Mouse (Mus musculus) neural tube, embryonic 15.5 days (tissue): ENCODE measurements around the gene Dand5. TPM values are rescaled to one million over a fixed set of nuclear protein-coding genes. Genes with fewer than 3 reads are reported as not detected.

Source experiments
- ATAC-seq: fragments of 200-750 bp; cut with Nextera tagmentation; 2 replicates; pipeline ENCODE4 v1.8.0; 2017; ENCODE audit warnings: mild to moderate bottlenecking, moderate TSS enrichment, moderate library complexity; ENCODE audit not compliant: low FRiP score
- H3K27ac ChIP-seq: fragments of 300-500 bp; sonication (generic); replicated peaks from 2 replicates; pipeline ENCODE4 v1.5.1; 2015; ENCODE audit warnings: mild to moderate bottlenecking, inconsistent platforms
- H3K27me3 ChIP-seq: fragments of 300-500 bp; sonication (generic); replicated peaks from 2 replicates; pipeline ENCODE4 v1.6.1; 2015; ENCODE audit warnings: inconsistent platforms
- H3K36me3 ChIP-seq: fragments of 300-500 bp; sonication (generic); 2 replicates; pipeline ENCODE4 v1.6.1; 2015; ENCODE audit warnings: inconsistent platforms
- H3K4me1 ChIP-seq: fragments of 300-500 bp; sonication (generic); 2 replicates; pipeline ENCODE4 v1.6.1; 2015; ENCODE audit warnings: inconsistent platforms
- H3K4me2 ChIP-seq: fragments of 300-500 bp; sonication (generic); 2 replicates; pipeline ENCODE4 v1.6.1; 2015; ENCODE audit warnings: inconsistent platforms, mild to moderate bottlenecking, moderate library complexity
- H3K4me3 ChIP-seq: fragments of 300-500 bp; sonication (generic); replicated peaks from 2 replicates; pipeline ENCODE4 v1.5.1; 2015; ENCODE audit warnings: mild to moderate bottlenecking, inconsistent platforms
- H3K9ac ChIP-seq: fragments of 300-500 bp; sonication (generic); replicated peaks from 2 replicates; pipeline ENCODE4 v1.6.1; 2015; ENCODE audit warnings: mild to moderate bottlenecking, inconsistent platforms
- H3K9me3 ChIP-seq: fragments of 300-500 bp; sonication (generic); replicated peaks from 2 replicates; pipeline ENCODE4 v1.6.1; 2016; ENCODE audit warnings: inconsistent platforms
- WGBS: fragments of 180-500 bp; shearing (Covaris S2); methylation state at CpG from one replicate; pipeline ENCODE4 v1.1.7; 2015; ENCODE audit warnings: mixed read lengths; 5-methylcytosine and 5-hydroxymethylcytosine counted together
- microRNA-seq: library from miRNA; unstranded; fragments of <30 nt; microRNA quantifications from one replicate; pipeline ENCODE4, GENCODE M21; 2017
- polyA plus RNA-seq: library from polyadenylated mRNA; unstranded; fragments of >200 nt; fragmentation: Nextera tagmentation; extraction: Ambion mirVana; gene quantifications from 2 replicates; pipeline ENCODE4 v1.2.1, GENCODE M21; 2015

Gene Dand5
- polyA plus RNA-seq, 1 experiment from 2014 or later: 17.2 TPM

- Histone ChIP-seq H3K4me3 (peak overlapping the region; percentile 34), H3K9ac (peak overlapping the region; percentile 40), H3K9me3 (no peaks in the 10 kb centered on the region), H3K27me3 (peaks cover 71% of the 10 kb centered on the region), H3K36me3 (no peaks in the 10 kb centered on the region), H3K27ac (peak overlapping the region; percentile 90), H3K4me2 (peak overlapping the region; percentile 56), H3K4me1 (peaks cover 65% of the 10 kb centered on the region)
- 10% methylated on average over 34 of the region's 34 CpGs for WGBS
- no peak for ATAC-seq
These were observed 50.7 kb downstream of the Dand5 start for GRCm38 (mm10) chr8:84771941-84772378.

- WGBS: 33% methylated on average over 5 of the region's 5 CpGs
- H3K4me3 ChIP-seq: peak overlapping the region; percentile 34
- H3K9ac ChIP-seq: peak overlapping the region; percentile 40
- H3K9me3 ChIP-seq: no peaks in the 10 kb centered on the region
- H3K4me1 ChIP-seq: peaks cover 68% of the 10 kb centered on the region
- peak overlapping the region; percentile 56 for H3K4me2 ChIP-seq
- no peaks in the 10 kb centered on the region for H3K36me3 ChIP-seq
- peaks cover 69% of the 10 kb centered on the region for H3K27me3 ChIP-seq
- ATAC-seq: no peak
- peak overlapping the region; percentile 90; the same call in 1 of the 2 replicates for H3K27ac ChIP-seq
These were observed 51.5 kb downstream of the Dand5 start for GRCm38 (mm10) chr8:84771000-84771687.

- H3K36me3 ChIP-seq: no peaks in the 10 kb centered on the region
- no peaks in the 10 kb centered on the region for H3K9me3 ChIP-seq
- peak overlapping the region; percentile 34 for H3K4me3 ChIP-seq
- no peak for ATAC-seq
- peak overlapping the region; percentile 40 for H3K9ac ChIP-seq
- H3K27ac ChIP-seq: peak overlapping the region; percentile 18; the same call in 1 of the 2 replicates
- peaks cover 69% of the 10 kb centered on the region for H3K27me3 ChIP-seq
- WGBS: 42% methylated on average over 12 of the region's 12 CpGs
- peaks cover 68% of the 10 kb centered on the region for H3K4me1 ChIP-seq
- peak overlapping the region; percentile 56 for H3K4me2 ChIP-seq
These were observed 52.3 kb downstream of the Dand5 start for GRCm38 (mm10) chr8:84770100-84770953.

GRCm38 (mm10) chr8:84769324-84769723 is 53.3 kb downstream of the Dand5 start:
- WGBS: 83% methylated on average over 8 of the region's 8 CpGs
- H3K36me3 ChIP-seq: no peaks in the 10 kb centered on the region
- peak overlapping the region; percentile 34 for H3K4me3 ChIP-seq
- H3K4me1 ChIP-seq: peaks cover 68% of the 10 kb centered on the region
- ATAC-seq: no peak
- peak overlapping the region; percentile 56 for H3K4me2 ChIP-seq
- no peak overlapping the region for H3K27ac ChIP-seq
- peaks cover 70% of the 10 kb centered on the region for H3K27me3 ChIP-seq
- H3K9me3 ChIP-seq: no peaks in the 10 kb centered on the region
- no peak overlapping the region; the same call in 1 of the 2 replicates for H3K9ac ChIP-seq

GRCm38 (mm10) chr8:84768343-84769095 is 54.1 kb downstream of the Dand5 start:
- WGBS: 89% methylated on average over 14 of the region's 14 CpGs
- ATAC-seq: no peak
- H3K9me3 ChIP-seq: no peaks in the 10 kb centered on the region
- no peaks in the 10 kb centered on the region for H3K36me3 ChIP-seq
- peaks cover 74% of the 10 kb centered on the region for H3K27me3 ChIP-seq
- H3K4me3 ChIP-seq: peak overlapping the region; percentile 34
- no peak overlapping the region for H3K27ac ChIP-seq
- no peak overlapping the region for H3K9ac ChIP-seq
- H3K4me2 ChIP-seq: peak overlapping the region; percentile 56
- H3K4me1 ChIP-seq: peaks cover 72% of the 10 kb centered on the region

GRCm38 (mm10) chr8:84767221-84767620 is 55.4 kb downstream of the Dand5 start:
- H3K4me3 ChIP-seq: no peak overlapping the region
- no peak for ATAC-seq
- peaks cover 74% of the 10 kb centered on the region for H3K27me3 ChIP-seq
- H3K27ac ChIP-seq: no peak overlapping the region
- peak overlapping the region; percentile 42 for H3K4me2 ChIP-seq
- 82% methylated on average over 10 of the region's 10 CpGs for WGBS
- H3K9ac ChIP-seq: no peak overlapping the region
- H3K9me3 ChIP-seq: no peaks in the 10 kb centered on the region
- peaks cover 62% of the 10 kb centered on the region for H3K4me1 ChIP-seq
- no peaks in the 10 kb centered on the region for H3K36me3 ChIP-seq

GRCm38 (mm10) chr8:84766422-84766821 is 56.2 kb downstream of the Dand5 start:
- Histone ChIP-seq H3K4me2 (peak overlapping the region; percentile 42), H3K4me1 (peaks cover 55% of the 10 kb centered on the region), H3K9ac (no peak overlapping the region), H3K9me3 (no peaks in the 10 kb centered on the region), H3K36me3 (no peaks in the 10 kb centered on the region), H3K4me3 (no peak overlapping the region), H3K27me3 (peaks cover 68% of the 10 kb centered on the region), H3K27ac (peak overlapping the region; percentile 60)
- ATAC-seq: no peak
- 32% methylated on average over 9 of the region's 9 CpGs for WGBS

- peak overlapping the region; percentile 60 for H3K27ac ChIP-seq
- no peak for ATAC-seq
- H3K36me3 ChIP-seq: no peaks in the 10 kb centered on the region
- WGBS: 13% methylated on average over 10 of the region's 10 CpGs
- H3K27me3 ChIP-seq: peaks cover 62% of the 10 kb centered on the region
- no peak overlapping the region for H3K4me3 ChIP-seq
- H3K9me3 ChIP-seq: no peaks in the 10 kb centered on the region
- H3K4me2 ChIP-seq: peak overlapping the region; percentile 42
- H3K9ac ChIP-seq: peak overlapping the region; percentile 21; the same call in 1 of the 2 replicates
- H3K4me1 ChIP-seq: peaks cover 53% of the 10 kb centered on the region
These were observed 57.0 kb downstream of the Dand5 start for GRCm38 (mm10) chr8:84765629-84766028.

Small RNA genes within 50 kb of the gene (microRNA-seq; reads per million reads assigned to microRNA genes)
- 2.1 reads per million, percentile 6 among the genes with 10 or more reads in this experiment for gene Mir7069

Other genes starting within 250 kb of the Dand5 start
- gene Ier2, start 160.0 kb downstream of the Dand5 start, polyA plus RNA-seq: 20.3 and 33.1 TPM in 2 replicates
- gene Trmt1, start 136.5 kb downstream of the Dand5 start, polyA plus RNA-seq: 66.7 and 75.1 TPM in 2 replicates
- gene Nacc1, start 135.0 kb downstream of the Dand5 start, polyA plus RNA-seq: 12.3 and 14.1 TPM in 2 replicates
- 3.1 and 6.1 TPM in 2 replicates for gene Lyl1, start 121.4 kb downstream of the Dand5 start, polyA plus RNA-seq
- 1.4 and 1.8 TPM in 2 replicates for gene G430095P16Rik, start 99.8 kb downstream of the Dand5 start, polyA plus RNA-seq
- gene Nfix, start 22.5 kb downstream of the Dand5 start, polyA plus RNA-seq: 60.3 and 70.5 TPM in 2 replicates
- gene Gadd45gip1, start 8.7 kb upstream of the Dand5 start, polyA plus RNA-seq: 44.3 and 45.1 TPM in 2 replicates
- 71.3 and 98.0 TPM in 2 replicates for gene Rad23a, start 17.8 kb upstream of the Dand5 start, polyA plus RNA-seq
- gene Calr, start 24.1 kb upstream of the Dand5 start, polyA plus RNA-seq: 730 and 802 TPM in 2 replicates
- 105 and 108 TPM in 2 replicates for gene Farsa, start 34.2 kb upstream of the Dand5 start, polyA plus RNA-seq
- gene Syce2, start 49.3 kb upstream of the Dand5 start, polyA plus RNA-seq: 26.4 and 49.7 TPM in 2 replicates
- gene Gcdh, start 71.1 kb upstream of the Dand5 start, polyA plus RNA-seq: 39.8 and 41.3 TPM in 2 replicates
- gene Klf1, start 79.1 kb upstream of the Dand5 start, polyA plus RNA-seq: 0.49 and 1.1 TPM in 2 replicates
- 5.2 and 7.3 TPM in 2 replicates for gene Dnase2a, start 85.7 kb upstream of the Dand5 start, polyA plus RNA-seq
- gene Mast1, start 114.5 kb upstream of the Dand5 start, polyA plus RNA-seq: 60.7 and 74.7 TPM in 2 replicates
- gene Rtbdn, start 124.2 kb upstream of the Dand5 start, polyA plus RNA-seq: 3.0 and 3.8 TPM in 2 replicates
- not detected in 2 replicates for gene Gm49661, start 146.6 kb upstream of the Dand5 start, polyA plus RNA-seq
- gene Prdx2, start 146.8 kb upstream of the Dand5 start, polyA plus RNA-seq: 930 and 1,070 TPM in 2 replicates
- 55.0 and 81.5 TPM in 2 replicates for gene Rnaseh2a, start 146.9 kb upstream of the Dand5 start, polyA plus RNA-seq
- 9.4 and 15.1 TPM in 2 replicates for gene Junb, start 155.9 kb upstream of the Dand5 start, polyA plus RNA-seq
- gene Hook2, start 167.8 kb upstream of the Dand5 start, polyA plus RNA-seq: 33.9 and 37.2 TPM in 2 replicates
- gene Best2, start 191.7 kb upstream of the Dand5 start, polyA plus RNA-seq: not detected in 2 replicates
- 148 and 154 TPM in 2 replicates for gene Asna1, start 202.5 kb upstream of the Dand5 start, polyA plus RNA-seq
- gene Trir, start 204.0 kb upstream of the Dand5 start, polyA plus RNA-seq: 116 and 124 TPM in 2 replicates
- 54.9 and 55.5 TPM in 2 replicates for gene Tnpo2, start 214.1 kb upstream of the Dand5 start, polyA plus RNA-seq
- gene Fbxw9, start 237.2 kb upstream of the Dand5 start, polyA plus RNA-seq: 60.6 and 68.3 TPM in 2 replicates
- gene Gm5741, start 245.2 kb upstream of the Dand5 start, polyA plus RNA-seq: 1.4 and 1.6 TPM in 2 replicates
- 102 and 117 TPM in 2 replicates for gene Dhps, start 248.9 kb upstream of the Dand5 start, polyA plus RNA-seq